Comparison of ENCODE assay signal across 19 mouse cellular contexts in genomic region chr12:3188137-3188536, GRCm38 (mm10).
DNase-seq lines count a peak whose midpoint lies in the region; ATAC-seq and TF ChIP-seq lines count a peak whose summit lies in the region.
"Had no signal": no experiment of that assay in that cellular context is flagged by ENCODE, and none has a peak within 500 bp of the region (broad histone marks: within the 10 kb centered on the region; RNA-seq: fewer than 3 reads in every experiment).

No protein-coding gene starts in this region.

- ATAC-seq in megakaryocyte, adult 5-6 weeks (ENCODE audit: poor library complexity, severe bottlenecking), result no peak
- ATAC-seq: activated CD4-positive, CD25-positive, alpha-beta regulatory T cell, adult 4 months; CD4-positive, CD25-positive, alpha-beta regulatory T cell, adult 4 months had no signal

- TF ChIP-seq EP300 in MEL (IDR thresholded peaks at IDR 0.05; ENCODE audit: low read depth in 1 of 2, low read length in 2 of 2), result peak; percentile 54 to 63; a peak in 3 of 4 replicates

- no peak overlapping the region for H3K27ac ChIP-seq in MEL (ENCODE audit: control insufficient read depth, low read depth, low read length)

- no peak for TF ChIP-seq RAD21 in MEL (IDR thresholded peaks at IDR 0.05; ENCODE audit: low read depth, low read length)

- TF ChIP-seq POLR2A in MEL (IDR thresholded peaks at IDR 0.05; ENCODE audit: control insufficient read depth in 1 of 2, insufficient read depth in 1 of 2, low read depth in 1 of 2, low read length in 2 of 2, poor library complexity in 1 of 2), result no peak

- H3K36me3 ChIP-seq in MEL (ENCODE audit: control insufficient read depth in 1 of 2, insufficient read depth in 2 of 2, low read length in 2 of 2), result peaks cover 0 to 5% of the 10 kb centered on the region in 2 experiments; a peak in 2 of 4 replicates
- H3K36me3 ChIP-seq: G1E had no signal

- peak; percentile 42 for DNase-seq in MEL (ENCODE audit: low read depth, low spot score)
- DNase-seq: adrenal gland, adult 2 months; adrenal gland, adult 8-10 months; adrenal gland, postnatal 10 days; adrenal gland, postnatal 14 days; adrenal gland, postnatal 25 days; adrenal gland, postnatal 36 days; B cell, adult 2 months; cerebellum, adult 11 months; cerebellum, adult 11-12 months; cerebellum, adult 18-20 months; cerebellum, adult 2 months; cerebellum, adult 8-10 months had no signal

- no peak for TF ChIP-seq CTCF in MEL (IDR thresholded peaks at IDR 0.05 in 2 of 3, conservative IDR thresholded peaks at IDR 0.05 in 1 of 3; ENCODE audit: control insufficient read depth in 1 of 3, insufficient read depth in 1 of 3, low read depth in 2 of 3, low read length in 3 of 3, poor library complexity in 1 of 3, severe bottlenecking in 1 of 3)

- no peak overlapping the region for H3K9ac ChIP-seq in MEL (ENCODE audit: control insufficient read depth, low read depth, low read length, poor library complexity, severe bottlenecking)

- H3K27me3 ChIP-seq in MEL (ENCODE audit: control insufficient read depth in 1 of 2, insufficient read depth in 2 of 2, low read length in 2 of 2), result no peaks in the 10 kb centered on the region
- H3K27me3 ChIP-seq: CH12.LX, Patski had no signal

- H3K79me2 ChIP-seq in MEL (ENCODE audit: control insufficient read depth, insufficient read depth, low read length, poor library complexity), result no peaks in the 10 kb centered on the region

- peaks cover 0 to 2% of the 10 kb centered on the region in 2 experiments; a peak in 2 of 4 replicates for H3K4me1 ChIP-seq in MEL (ENCODE audit: control insufficient read depth in 1 of 2, insufficient read depth in 2 of 2, low read length in 2 of 2)

- no peaks in the 10 kb centered on the region for H3K9me3 ChIP-seq in MEL (replicated peaks; ENCODE audit: insufficient read depth, low read length)
- H3K9me3 ChIP-seq: G1E had no signal

- H3K4me3 ChIP-seq in MEL (ENCODE audit: control insufficient read depth in 1 of 2, insufficient read depth in 1 of 2, low read depth in 2 of 2, low read length in 2 of 2), result no peak overlapping the region

TF ChIP-seq in MEL, 35 proteins besides CTCF, POLR2A, EP300 and RAD21:
- TF ChIP-seq TAL1 (IDR thresholded peaks at IDR 0.05; ENCODE audit: low read length), result peak; percentile 41
- peak; percentile 24; the same call in 1 of the 2 replicates for TF ChIP-seq TCF12 (IDR thresholded peaks at IDR 0.05; ENCODE audit: low read depth, low read length)
- TF ChIP-seq GATA1 (IDR thresholded peaks at IDR 0.05; ENCODE audit: low read depth, low read length), result peak; percentile 31; the same call in 1 of the 2 replicates
- no peak for TF ChIP-seq ELF1 (IDR thresholded peaks at IDR 0.05; ENCODE audit: low read depth, low read length)
